Mouse (Mus musculus) forebrain, embryonic 10.5 days (tissue): ENCODE data around the gene Sap18b. TPM values are rescaled to one million over a fixed set of nuclear protein-coding genes. Genes with fewer than 3 reads are reported as not detected.
"Not testable (repeated sequence)": the region's sequence is repeated elsewhere in the genome, so short reads cannot be mapped to it uniquely, and the experiment has no call there.

ENCODE experiments used
- DNase-seq: peaks from one replicate; pipeline ENCODE4 v3.0.0-alpha.2; 2017; ENCODE audit warnings: low spot score; ENCODE audit errors: extremely low spot score
- H3K27ac ChIP-seq: fragments of 300-500 bp; sonication (generic); 2 replicates; pipeline ENCODE4 v1.5.1; 2016; ENCODE audit warnings: mild to moderate bottlenecking
- H3K27me3 ChIP-seq: fragments of 300-500 bp; sonication (generic); 2 replicates; pipeline ENCODE4 v1.6.1; 2016; ENCODE audit warnings: mild to moderate bottlenecking; ENCODE audit not compliant: poor library complexity, severe bottlenecking
- H3K36me3 ChIP-seq: fragments of 300-500 bp; sonication (generic); replicated peaks from 2 replicates; pipeline ENCODE4 v1.6.1; 2016; ENCODE audit warnings: mild to moderate bottlenecking, moderate library complexity
- H3K4me1 ChIP-seq: fragments of 300-500 bp; sonication (generic); 2 replicates; pipeline ENCODE4 v1.6.1; 2016
- H3K4me3 ChIP-seq: fragments of 300-500 bp; sonication (generic); 2 replicates; pipeline ENCODE4 v1.5.1; 2016; ENCODE audit warnings: mild to moderate bottlenecking, moderate library complexity
- H3K9me3 ChIP-seq: fragments of 300-500 bp; sonication (generic); 2 replicates; pipeline ENCODE4 v1.6.1; 2016; ENCODE audit warnings: mild to moderate bottlenecking, moderate library complexity
- WGBS: fragments of 180-500 bp; shearing (Covaris S2); methylation state at CpG from one replicate; pipeline ENCODE4 v1.1.7; 2016; 5-methylcytosine and 5-hydroxymethylcytosine counted together
- polyA plus RNA-seq: library from polyadenylated mRNA; unstranded; fragments of >200 nt; fragmentation: Nextera tagmentation; extraction: Ambion mirVana; gene quantifications from 2 replicates; pipeline ENCODE4 v1.2.1, GENCODE M21; 2016

Gene Sap18b
- polyA plus RNA-seq = 377 and 379 TPM in 2 replicates

- H3K27ac ChIP-seq, H3K9me3 ChIP-seq, H3K4me3 ChIP-seq, H3K36me3 ChIP-seq, H3K4me1 ChIP-seq, DNase-seq, H3K27me3 ChIP-seq: not testable (repeated sequence)
- WGBS = 68% methylated on average over 25 of the region's 25 CpGs
Measured at GRCm38 (mm10) chr8:95825162-95825561, at the start of gene Sap18b. Sap18b (plus strand) TSS chr8:95825346.

- Histone ChIP-seq H3K4me3 (no peak overlapping the region), H3K27ac (no peak overlapping the region), H3K9me3 (peaks cover 7% of the 10 kb centered on the region; the same call in 1 of the 2 replicates), H3K4me1 (no peaks in the 10 kb centered on the region), H3K27me3 (no peaks in the 10 kb centered on the region), H3K36me3 (peaks cover 93% of the 10 kb centered on the region)
- 96% methylated on average over 3 of the region's 3 CpGs for WGBS
- no peak for DNase-seq
Measured at GRCm38 (mm10) chr8:95781085-95781484, 44.1 kb upstream of the Sap18b start.

DNA sequence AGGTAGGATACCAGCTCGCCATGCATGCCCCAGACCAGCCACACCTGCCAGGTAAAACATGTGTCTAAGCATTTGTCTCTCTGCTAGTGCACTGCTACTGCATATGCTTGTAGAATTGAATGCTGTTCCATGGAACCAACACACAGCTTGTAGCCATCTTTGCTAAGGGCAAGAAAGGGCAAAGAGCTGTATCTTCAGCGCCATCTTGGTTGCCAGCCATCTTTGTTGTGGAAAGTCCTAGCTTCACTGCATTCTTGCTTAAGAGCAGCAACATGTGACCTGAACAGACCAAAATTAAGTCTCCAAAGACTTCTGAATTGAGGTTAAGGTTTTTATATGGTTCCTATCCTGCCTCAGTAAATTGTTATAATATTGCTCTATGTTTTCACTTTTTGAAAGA is 43.4 kb upstream of the Sap18b start:
- no peak for DNase-seq
- Histone ChIP-seq H3K4me3 (no peak overlapping the region), H3K4me1 (no peaks in the 10 kb centered on the region), H3K9me3 (peaks cover 7% of the 10 kb centered on the region; the same call in 1 of the 2 replicates), H3K36me3 (peaks cover 98% of the 10 kb centered on the region), H3K27me3 (no peaks in the 10 kb centered on the region), H3K27ac (no peak overlapping the region)
- 92% methylated on average over 2 of the region's 2 CpGs for WGBS

- no peak for DNase-seq
- Histone ChIP-seq H3K27ac (no peak overlapping the region), H3K9me3 (peaks cover 7% of the 10 kb centered on the region; the same call in 1 of the 2 replicates), H3K4me1 (no peaks in the 10 kb centered on the region), H3K4me3 (no peak overlapping the region), H3K36me3 (peaks cover 99% of the 10 kb centered on the region), H3K27me3 (no peaks in the 10 kb centered on the region)
Measured at GRCm38 (mm10) chr8:95782628-95783027, 42.5 kb upstream of the Sap18b start.

GRCm38 (mm10) chr8:95785591-95785990 is 39.6 kb upstream of the Sap18b start:
- H3K9me3 ChIP-seq = no peaks in the 10 kb centered on the region
- H3K27me3 ChIP-seq = no peaks in the 10 kb centered on the region
- no peak for DNase-seq
- no peaks in the 10 kb centered on the region for H3K4me1 ChIP-seq
- 95% methylated on average over 3 of the region's 4 CpGs for WGBS
- H3K4me3 ChIP-seq = no peak overlapping the region
- H3K27ac ChIP-seq = no peak overlapping the region
- H3K36me3 ChIP-seq = peaks cover 100% of the 10 kb centered on the region

GRCm38 (mm10) chr8:95795333-95796061 is 29.6 kb upstream of the Sap18b start:
- H3K27ac ChIP-seq, H3K9me3 ChIP-seq, H3K4me3 ChIP-seq, DNase-seq, H3K4me1 ChIP-seq, H3K27me3 ChIP-seq: not testable (repeated sequence)
- peaks cover 85% of the 10 kb centered on the region for H3K36me3 ChIP-seq
- WGBS = 92% methylated on average over 5 of the region's 5 CpGs

GRCm38 (mm10) chr8:95799117-95799516 is 26.0 kb upstream of the Sap18b start:
- Histone ChIP-seq H3K4me3 (no peak overlapping the region), H3K27ac (no peak overlapping the region), H3K36me3 (peaks cover 86% of the 10 kb centered on the region), H3K9me3 (no peaks in the 10 kb centered on the region), H3K27me3 (no peaks in the 10 kb centered on the region), H3K4me1 (peaks cover 7% of the 10 kb centered on the region; the same call in 1 of the 2 replicates)
- WGBS = 99% methylated on average over 6 of the region's 6 CpGs
- no peak for DNase-seq

DNA sequence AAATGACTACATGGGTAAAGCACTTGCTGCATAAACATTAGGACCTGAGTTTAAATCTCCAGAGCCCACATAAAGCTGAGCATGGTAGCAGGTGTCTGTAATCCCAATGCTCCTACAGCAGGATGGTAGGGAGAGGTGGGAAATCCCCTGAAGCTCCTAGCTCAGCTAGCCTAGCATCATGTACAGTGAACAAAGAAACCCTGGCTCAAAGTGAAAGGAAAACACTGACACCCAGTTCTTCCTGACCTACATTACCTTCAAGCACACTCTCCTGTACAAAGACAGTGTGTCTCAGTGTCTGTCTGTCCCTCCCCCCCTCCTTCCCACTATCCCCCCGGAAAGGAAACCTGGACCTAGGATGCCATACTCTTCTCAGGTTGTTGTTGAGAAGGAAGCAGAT is 25.3 kb upstream of the Sap18b start:
- H3K4me3 ChIP-seq = no peak overlapping the region
- no peak overlapping the region for H3K27ac ChIP-seq
- DNase-seq = no peak
- H3K4me1 ChIP-seq = peaks cover 11% of the 10 kb centered on the region; the same call in 1 of the 2 replicates
- no peaks in the 10 kb centered on the region for H3K27me3 ChIP-seq
- peaks cover 91% of the 10 kb centered on the region for H3K36me3 ChIP-seq
- 93% methylated on average over 1 of the region's 1 CpGs for WGBS
- H3K9me3 ChIP-seq = no peaks in the 10 kb centered on the region

DNA sequence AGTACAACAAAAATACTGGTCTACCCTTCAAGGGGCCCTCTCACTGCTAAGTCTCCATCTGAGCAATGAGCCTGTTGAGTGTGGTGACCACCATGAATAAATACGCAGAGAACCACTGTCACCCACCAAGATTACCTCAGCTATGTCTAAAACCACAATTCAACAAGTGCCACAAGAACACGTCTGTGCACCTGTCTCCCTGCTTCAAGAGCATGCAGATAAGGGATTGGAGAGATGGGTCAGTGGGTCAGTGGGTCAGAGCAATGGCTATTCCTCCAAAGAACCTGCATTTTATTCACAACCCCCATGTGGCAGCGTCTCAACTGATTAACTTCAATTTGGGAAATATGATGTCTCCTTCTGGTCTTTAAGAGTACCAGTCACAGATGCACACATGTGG is 24.8 kb upstream of the Sap18b start:
- Histone ChIP-seq H3K4me3 (no peak overlapping the region), H3K36me3 (peaks cover 94% of the 10 kb centered on the region), H3K9me3 (no peaks in the 10 kb centered on the region), H3K27ac (no peak overlapping the region), H3K4me1 (peaks cover 16% of the 10 kb centered on the region), H3K27me3 (no peaks in the 10 kb centered on the region)
- DNase-seq = no peak
- 92% methylated on average over 3 of the region's 3 CpGs for WGBS

DNA sequence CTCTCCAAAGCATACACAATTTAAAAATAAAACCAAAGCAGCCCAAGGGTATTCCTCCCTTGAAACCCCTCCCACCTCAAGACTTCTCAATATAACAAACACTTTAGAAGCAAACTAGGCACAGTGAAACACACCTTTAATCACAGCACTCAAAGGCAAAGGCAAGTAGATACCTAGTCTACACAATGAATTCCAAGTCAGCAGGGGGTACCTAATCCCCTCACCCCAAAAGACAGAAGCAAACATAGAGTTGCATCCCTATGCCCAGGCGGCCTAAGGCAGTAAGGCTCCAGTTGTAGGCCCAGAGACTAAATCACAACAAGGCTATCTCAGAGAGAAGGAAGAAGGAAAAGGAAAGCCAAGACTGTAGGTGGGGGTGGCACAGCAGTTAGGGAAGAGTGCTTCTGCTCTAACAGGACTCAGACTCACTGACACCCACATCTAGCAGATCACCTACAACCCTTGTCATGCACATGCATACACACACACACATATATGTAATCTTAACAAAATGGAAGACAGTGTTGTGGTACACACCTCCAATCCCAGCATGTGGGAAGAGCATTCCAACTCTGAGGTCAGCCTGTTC is 23.6 kb upstream of the Sap18b start:
- peaks cover 88% of the 10 kb centered on the region for H3K36me3 ChIP-seq
- no peak for DNase-seq
- WGBS = 66% methylated on average over 1 of the region's 1 CpGs

GRCm38 (mm10) chr8:95802231-95802630 is 22.9 kb upstream of the Sap18b start:
- H3K27ac ChIP-seq = no peak overlapping the region

More for the DNA sequence above, 23.6 kb upstream of the Sap18b start:
- H3K27ac ChIP-seq = no peak overlapping the region
- no peaks in the 10 kb centered on the region for H3K27me3 ChIP-seq
- peaks cover 26% of the 10 kb centered on the region for H3K4me1 ChIP-seq
- no peak overlapping the region for H3K4me3 ChIP-seq
- H3K9me3 ChIP-seq = no peaks in the 10 kb centered on the region

DNA sequence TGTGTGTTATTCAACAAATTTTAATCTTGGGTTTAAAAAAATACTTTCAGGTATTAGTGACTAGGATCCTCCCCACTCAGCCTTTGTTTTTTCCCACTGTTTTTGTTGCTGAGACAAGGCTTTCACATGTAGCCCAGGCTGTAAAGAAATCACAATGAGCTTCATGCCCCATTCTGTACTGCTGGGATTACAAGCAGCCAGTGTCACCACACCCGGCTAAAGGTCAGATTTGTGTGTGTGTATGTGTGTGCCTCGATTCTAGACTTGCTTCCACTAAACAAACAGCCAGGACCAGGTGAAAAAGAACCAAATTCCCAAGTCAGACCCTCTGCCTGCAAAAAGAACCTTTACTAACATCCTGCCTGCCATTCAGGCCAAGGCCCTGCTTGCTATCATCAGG is 19.7 kb upstream of the Sap18b start:
- WGBS = 85% methylated on average over 2 of the region's 2 CpGs
- no peak for DNase-seq
- no peak overlapping the region for H3K27ac ChIP-seq
- H3K9me3 ChIP-seq = no peaks in the 10 kb centered on the region
- peaks cover 30% of the 10 kb centered on the region for H3K4me1 ChIP-seq
- no peaks in the 10 kb centered on the region for H3K27me3 ChIP-seq
- H3K4me3 ChIP-seq = peak overlapping the region; percentile 99
- peaks cover 50% of the 10 kb centered on the region for H3K36me3 ChIP-seq

More at GRCm38 (mm10) chr8:95802231-95802630, 22.9 kb upstream of the Sap18b start:
- H3K36me3 ChIP-seq = peaks cover 81% of the 10 kb centered on the region
- WGBS = 94% methylated on average over 8 of the region's 8 CpGs
- no peak for DNase-seq
- peaks cover 26% of the 10 kb centered on the region for H3K4me1 ChIP-seq
- H3K27me3 ChIP-seq = no peaks in the 10 kb centered on the region
- H3K4me3 ChIP-seq = no peak overlapping the region
- H3K9me3 ChIP-seq = no peaks in the 10 kb centered on the region

DNA sequence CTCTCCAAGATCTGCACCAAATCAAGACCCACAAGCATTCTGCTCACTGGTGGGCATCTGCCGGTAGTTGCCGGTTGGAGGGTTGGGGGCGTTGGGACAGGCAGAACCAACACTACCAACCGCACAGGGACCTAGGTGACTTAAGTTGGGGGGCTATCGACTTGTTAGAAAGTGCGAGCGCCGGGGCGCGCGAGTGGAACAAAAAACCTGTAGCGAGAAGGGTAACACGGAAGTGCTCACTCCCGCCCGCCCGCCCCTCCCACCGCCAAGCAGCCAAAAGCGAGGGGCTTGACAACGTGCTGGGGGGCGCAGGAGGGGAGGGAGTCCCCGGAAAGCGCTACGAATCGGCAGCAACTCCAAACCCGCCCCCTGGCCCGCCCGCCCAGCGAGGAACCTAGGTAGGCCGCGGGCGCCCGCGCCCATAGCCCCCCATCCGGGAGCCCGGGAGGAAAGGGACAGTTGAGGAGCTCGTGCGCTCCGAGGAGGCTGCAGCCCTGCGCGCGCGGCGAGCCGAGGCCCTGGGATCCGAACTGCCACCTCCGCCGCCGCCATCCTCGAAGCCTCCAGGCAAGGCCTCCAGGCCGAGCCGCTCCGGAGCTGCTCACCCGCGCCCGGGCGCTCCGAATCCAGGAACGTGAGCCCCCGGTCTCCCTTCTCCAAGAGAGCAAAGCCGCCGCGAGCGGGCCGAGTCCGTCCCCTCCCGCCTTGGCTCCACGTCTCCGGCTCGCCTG is 18.5 kb upstream of the Sap18b start:
- peak; percentile 30 for DNase-seq
- under 1% methylated on average over 69 of the region's 69 CpGs for WGBS

More for the DNA sequence above, 18.5 kb upstream of the Sap18b start:
- Histone ChIP-seq H3K36me3 (peaks cover 39% of the 10 kb centered on the region), H3K9me3 (no peaks in the 10 kb centered on the region), H3K4me1 (peaks cover 29% of the 10 kb centered on the region), H3K27me3 (no peaks in the 10 kb centered on the region), H3K4me3 (peak overlapping the region; percentile 99), H3K27ac (peak overlapping the region; percentile 98)
